Mouse (Mus musculus): ENCODE measurements around the gene Dbh.

Dbh gene

GRCm38 (mm10) chr2:27164796-27165590, at the start of gene Dbh:
Gene Dbh (plus strand): TSS chr2:27165233.
- CTCF ChIA-PET = interaction anchor here (0.6 kb wide), 1 partner anchor 1039 kb away, joined by 3 read pairs; no protein-coding TSS in a partner anchor

- CTCF ChIA-PET = no interaction called here
Measured at GRCm38 (mm10) chr2:27118452-27118851, 46.6 kb upstream of the Dbh start.

- CTCF ChIA-PET = no interaction called here
Measured at GRCm38 (mm10) chr2:27119766-27120165, 45.3 kb upstream of the Dbh start.

- CTCF ChIA-PET = no interaction called here
Measured at GRCm38 (mm10) chr2:27120241-27120641, 44.8 kb upstream of the Dbh start.

- CTCF ChIA-PET = interaction anchor here (0.6 to 0.8 kb wide), 2 partner anchors 67 to 114 kb away, joined by 4 to 5 read pairs; no protein-coding TSS in a partner anchor
Measured at GRCm38 (mm10) chr2:27121626-27122355, 43.2 kb upstream of the Dbh start.

- CTCF ChIA-PET = interaction anchor here (0.8 kb wide), 1 partner anchor 113 kb away, joined by 5 read pairs; no protein-coding TSS in a partner anchor
Measured at GRCm38 (mm10) chr2:27122578-27122977, 42.5 kb upstream of the Dbh start.

GRCm38 (mm10) chr2:27123121-27123520, 41.9 kb upstream of the Dbh start:
- CTCF ChIA-PET = no interaction called here

GRCm38 (mm10) chr2:27125979-27126378, 39.1 kb upstream of the Dbh start:
- CTCF ChIA-PET = interaction anchor here (1.1 kb wide), 1 partner anchor 111 kb away, joined by 6 read pairs; no protein-coding TSS in a partner anchor

- CTCF ChIA-PET = interaction anchor here (0.5 to 1.1 kb wide), 3 partner anchors 47 to 938 kb away, joined by 4 to 6 read pairs (median 4); partner anchors contain the start of gene Adamtsl2
Measured at GRCm38 (mm10) chr2:27126496-27126895, 38.5 kb upstream of the Dbh start.

- CTCF ChIA-PET = no interaction called here
Measured at GRCm38 (mm10) chr2:27128990-27129389, 36.0 kb upstream of the Dbh start.

- CTCF ChIA-PET = no interaction called here
Measured at GRCm38 (mm10) chr2:27135935-27136334, 29.1 kb upstream of the Dbh start.

- CTCF ChIA-PET = no interaction called here
Measured at GRCm38 (mm10) chr2:27136336-27136735, 28.7 kb upstream of the Dbh start.

GRCm38 (mm10) chr2:27136789-27137188, 28.2 kb upstream of the Dbh start:
- CTCF ChIA-PET = no interaction called here

- CTCF ChIA-PET = no interaction called here
Measured at GRCm38 (mm10) chr2:27138356-27138755, 26.7 kb upstream of the Dbh start.

GRCm38 (mm10) chr2:27141950-27142693, 22.9 kb upstream of the Dbh start, which contains the start of gene Fam163b:
Gene Fam163b (minus strand): TSS chr2:27142491.
- CTCF ChIA-PET = no interaction called here

- CTCF ChIA-PET = no interaction called here
Measured at GRCm38 (mm10) chr2:27144957-27145356, 20.1 kb upstream of the Dbh start.

- CTCF ChIA-PET = no interaction called here
Measured at GRCm38 (mm10) chr2:27146840-27147239, 18.2 kb upstream of the Dbh start.

GRCm38 (mm10) chr2:27149457-27149856, 15.6 kb upstream of the Dbh start:
- CTCF ChIA-PET = no interaction called here

- CTCF ChIA-PET = no interaction called here
Measured at GRCm38 (mm10) chr2:27154466-27155185, 10.4 kb upstream of the Dbh start.

GRCm38 (mm10) chr2:27156596-27156995, 8.4 kb upstream of the Dbh start:
- CTCF ChIA-PET = no interaction called here

GRCm38 (mm10) chr2:27161526-27161925, 3.5 kb upstream of the Dbh start:
- CTCF ChIA-PET = no interaction called here
